9 mouse cellular contexts compared by ENCODE assay signal in genomic region chr2:168702266-168702665, GRCm38 (mm10). TPM values are rescaled to one million over a fixed set of nuclear protein-coding genes. Genes with fewer than 3 reads are reported as not detected.
DNase-seq lines count a peak whose midpoint lies in the region; ATAC-seq and TF ChIP-seq lines count a peak whose summit lies in the region.
"Had no signal": no experiment of that assay in that cellular context is flagged by ENCODE, and none has a peak within 500 bp of the region (broad histone marks: within the 10 kb centered on the region; RNA-seq: fewer than 3 reads in every experiment).

No protein-coding gene starts in this region.

- H3K36me3 ChIP-seq in E14TG2a.4 (ENCODE audit: insufficient read depth, low read length): peaks cover 10% of the 10 kb centered on the region; the same call in 1 of the 2 replicates
- peaks cover 46% of the 10 kb centered on the region for H3K36me3 ChIP-seq in forebrain, embryonic 15.5 days

- H3K4me3 ChIP-seq in E14TG2a.4 (replicated peaks; ENCODE audit: low read length): peak overlapping the region; percentile 53
- no peak overlapping the region for H3K4me3 ChIP-seq in forebrain, embryonic 15.5 days

- H3K9ac ChIP-seq in forebrain, embryonic 15.5 days (replicated peaks): no peak overlapping the region

- TF ChIP-seq CTCF in E14TG2a.4 (conservative IDR thresholded peaks at IDR 0.05; ENCODE audit: low read length): no peak

- no peak for ATAC-seq in forebrain, embryonic 15.5 days (replicated peaks)
- no peak for ATAC-seq in activated CD4-positive, CD25-positive, alpha-beta regulatory T cell, adult 4 months

- peaks cover 54% of the 10 kb centered on the region for H3K4me1 ChIP-seq in E14TG2a.4 (replicated peaks; ENCODE audit: low read depth, low read length)
- H3K4me1 ChIP-seq in forebrain, embryonic 15.5 days: peaks cover 3% of the 10 kb centered on the region; the same call in 1 of the 2 replicates

- H3K27me3 ChIP-seq in E14TG2a.4 (ENCODE audit: insufficient read depth, low read length): no peaks in the 10 kb centered on the region
- no peaks in the 10 kb centered on the region for H3K27me3 ChIP-seq in forebrain, embryonic 15.5 days

- peak overlapping the region; percentile 42 for H3K27ac ChIP-seq in forebrain, embryonic 15.5 days (replicated peaks)

- H3K9me3 ChIP-seq in E14TG2a.4 (ENCODE audit: low read length): peaks cover 7% of the 10 kb centered on the region
- no peaks in the 10 kb centered on the region for H3K9me3 ChIP-seq in forebrain, embryonic 15.5 days

- intact Hi-C loops in left cerebral cortex, postnatal 25 days (cut with DNase I): no loop called here

- DNase-seq in embryo, embryonic 10 days (ENCODE audit: low spot score): peak; percentile 30
- no peak for DNase-seq in embryo, embryonic 11 days
- DNase-seq in left cerebral cortex, postnatal 25 days (ENCODE audit: low spot score in 2 of 2): peak; percentile 38 to 83
- DNase-seq in thymus, postnatal 25 days: no peak
- no peak for DNase-seq in B cell, adult 2 months
- DNase-seq: adrenal gland, postnatal 14 days had no signal

- 34% methylated on average over 13 of the region's 13 CpGs for WGBS in forebrain, embryonic 15.5 days

- no peak overlapping the region for H3K4me2 ChIP-seq in forebrain, embryonic 15.5 days (replicated peaks)

RNA-seq across cellular contexts. Expression of gene Atp9a, which starts 39.9 kb away (rescaled TPM):
- polyA plus RNA-seq in forebrain, embryonic 15.5 days (2015; fragmentation: Nextera tagmentation; extraction: Ambion mirVana): 60.4 and 91.5 TPM in 2 replicates
- total RNA-seq in left cerebral cortex, postnatal 25 days (2021): 100 to 1,000 TPM; 405 to 417 TPM
- polyA plus RNA-seq in activated CD4-positive, CD25-positive, alpha-beta regulatory T cell, adult 4 months (2017; shearing (Covaris generic)): 1 to 10 TPM; 4.0 to 7.6 TPM

Comparison
In these comparisons a context has a peak if more than half of its experiments do, and no peak if none do; other contexts are left out.
1. DNase-seq: peak in embryo, embryonic 10 days (single experiment) and left cerebral cortex, postnatal 25 days (2 of 2); none in embryo, embryonic 11 days (single experiment), thymus, postnatal 25 days (single experiment) and B cell, adult 2 months (0 of 2).